Mouse (Mus musculus) right cerebral cortex, postnatal 25 days (tissue): Measurements from ENCODE around the gene Fgf12.
A peak's percentile ranks its signal among the peaks of the same experiment; 100 is the strongest.

Experiments used
- DNase-seq: peaks from one replicate; pipeline ENCODE4 v3.0.0; 2022

The Fgf12 gene

DNA sequence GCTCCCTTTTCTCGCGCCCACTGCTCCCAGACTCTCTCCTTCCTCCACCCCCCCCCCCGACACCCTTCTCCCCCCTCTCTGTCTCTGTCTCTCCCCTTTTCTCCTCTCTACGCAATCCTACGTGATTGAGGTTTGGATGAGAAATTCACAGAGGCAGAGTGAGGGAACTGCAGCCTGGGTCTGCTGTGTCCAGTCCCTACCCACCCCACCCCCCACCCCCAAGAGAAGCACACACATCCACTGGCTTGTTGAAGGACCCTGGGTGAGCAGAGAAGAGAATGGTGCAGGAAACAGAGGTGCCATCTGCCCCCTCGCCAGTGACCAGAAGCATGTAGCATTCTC, 305.8 kb downstream of the Fgf12 start:
- DNase-seq = no peak

DNA sequence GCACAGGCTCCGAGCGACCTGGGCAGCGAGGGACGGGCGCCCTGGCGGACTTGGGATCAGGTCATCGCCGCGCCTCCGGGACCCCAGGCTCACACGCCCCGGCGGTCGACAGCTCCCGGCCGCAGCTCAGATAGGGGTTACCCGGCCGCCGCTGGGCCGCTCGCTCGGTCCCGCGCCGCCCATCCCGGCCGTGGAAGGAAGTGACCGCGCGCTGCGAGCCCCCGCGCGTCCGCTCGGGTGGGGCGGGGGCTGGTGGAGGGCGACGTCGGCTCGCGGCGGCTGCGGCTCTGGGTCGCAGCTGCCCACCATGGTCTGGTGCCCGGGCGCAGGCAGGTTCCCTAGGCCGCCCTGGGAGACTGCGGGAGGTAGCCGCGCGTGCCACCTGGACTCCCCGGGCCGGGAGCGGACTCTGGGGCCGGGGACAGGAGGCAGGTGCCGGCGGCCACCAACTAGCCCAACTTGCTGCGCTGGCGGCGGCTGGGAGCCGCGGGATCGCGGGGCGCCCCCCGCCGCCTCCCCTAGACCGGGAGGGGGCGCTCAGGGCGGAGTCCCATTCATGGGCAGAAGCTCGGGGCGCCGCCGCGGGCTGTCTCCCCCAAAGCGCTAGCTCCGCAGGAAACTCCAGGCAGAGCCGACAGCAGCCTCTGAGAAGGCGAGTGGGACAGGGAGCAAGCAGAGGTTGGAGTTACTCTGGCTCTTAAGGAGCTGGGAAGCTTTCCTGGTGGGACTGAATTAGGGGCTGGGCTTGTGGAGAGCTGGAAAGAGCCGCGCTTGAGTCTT, 306.3 kb downstream of the Fgf12 start:
- DNase-seq = peak; percentile 76

DNA sequence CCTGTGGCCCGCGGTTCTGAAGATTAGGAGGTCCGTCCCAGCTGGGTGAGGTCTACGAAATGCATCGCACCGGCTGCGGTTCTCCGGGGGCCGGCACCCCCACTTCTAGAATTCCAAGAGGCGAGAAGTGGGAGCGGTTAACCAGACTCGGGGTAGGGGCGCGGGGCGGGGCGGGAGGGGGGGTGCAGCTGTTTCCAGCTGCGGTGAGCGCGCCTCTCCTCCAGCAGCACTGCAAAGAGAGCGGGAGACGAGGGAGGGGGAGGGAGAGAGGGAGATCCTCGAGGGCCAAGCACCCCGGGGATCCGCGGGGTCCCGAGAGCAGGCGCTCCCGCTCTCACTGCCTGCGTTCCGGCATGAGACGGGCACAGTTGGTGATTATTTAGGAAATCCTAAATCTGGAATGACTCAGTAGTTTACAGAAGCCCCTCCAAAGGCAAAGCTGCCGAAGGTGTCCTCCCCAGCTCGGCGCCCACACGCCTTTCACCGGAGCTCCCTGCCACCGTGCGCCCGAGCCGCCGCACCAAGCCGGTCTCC, 307.0 kb downstream of the Fgf12 start:
- DNase-seq = peak; percentile 62

DNA sequence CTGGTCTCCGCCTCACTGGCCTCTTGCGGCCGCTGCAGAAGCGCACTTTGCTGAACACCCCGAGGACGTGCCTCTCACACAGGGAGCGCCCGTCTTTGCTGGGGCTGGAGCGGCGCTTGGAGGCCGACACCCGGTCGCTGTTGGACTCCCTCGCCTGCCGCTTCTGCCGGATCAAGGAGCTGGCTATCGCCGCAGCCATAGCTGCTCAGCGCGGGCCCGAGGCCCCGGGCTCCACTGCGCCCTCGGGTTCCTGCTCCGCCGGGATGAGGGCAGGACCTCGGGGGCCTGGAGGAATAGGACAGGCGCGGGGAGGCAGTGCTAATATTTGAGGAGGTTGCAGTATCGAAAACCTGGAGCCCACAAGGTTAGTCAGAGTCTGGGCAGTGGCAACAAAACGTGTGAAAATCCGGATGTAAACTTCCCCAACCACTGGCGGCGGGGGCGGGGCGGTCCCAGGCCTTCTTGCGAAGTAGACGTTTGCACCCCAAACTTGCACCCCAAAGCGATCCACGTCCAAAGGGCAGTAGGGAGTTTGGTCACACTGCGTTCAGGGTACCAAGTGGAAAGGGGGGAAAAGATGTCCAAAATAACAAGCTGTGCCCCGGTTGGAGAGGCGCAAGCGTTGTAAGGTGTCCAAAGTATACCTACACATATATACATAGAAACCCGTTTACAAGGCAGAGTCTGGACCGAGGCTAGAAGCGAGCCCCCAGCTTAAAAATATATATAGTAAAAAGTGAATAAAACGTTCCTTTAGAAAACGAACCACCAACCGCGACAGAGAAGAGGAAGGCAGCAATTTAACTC, 307.7 kb downstream of the Fgf12 start:
- DNase-seq = peak; percentile 54

DNA sequence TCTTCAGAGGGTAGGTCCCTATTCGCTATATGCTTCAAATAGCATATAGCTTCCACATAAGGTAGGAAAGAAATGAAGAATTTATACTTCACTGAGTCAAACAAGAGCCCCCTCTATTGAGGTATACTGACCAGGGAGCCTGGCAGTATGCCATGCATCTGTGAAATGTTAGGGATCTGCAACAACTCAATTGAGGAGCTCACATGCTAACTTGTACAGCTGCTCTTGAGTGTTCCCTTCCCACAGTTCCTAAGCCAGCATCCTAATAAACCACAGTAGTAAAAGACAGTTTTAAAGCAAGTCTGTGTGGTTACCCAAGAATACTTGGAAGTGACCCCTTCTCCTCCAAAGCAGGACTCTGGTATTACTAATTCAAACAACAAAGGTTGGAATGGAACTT, 331.3 kb downstream of the Fgf12 start:
- DNase-seq = no peak

DNA sequence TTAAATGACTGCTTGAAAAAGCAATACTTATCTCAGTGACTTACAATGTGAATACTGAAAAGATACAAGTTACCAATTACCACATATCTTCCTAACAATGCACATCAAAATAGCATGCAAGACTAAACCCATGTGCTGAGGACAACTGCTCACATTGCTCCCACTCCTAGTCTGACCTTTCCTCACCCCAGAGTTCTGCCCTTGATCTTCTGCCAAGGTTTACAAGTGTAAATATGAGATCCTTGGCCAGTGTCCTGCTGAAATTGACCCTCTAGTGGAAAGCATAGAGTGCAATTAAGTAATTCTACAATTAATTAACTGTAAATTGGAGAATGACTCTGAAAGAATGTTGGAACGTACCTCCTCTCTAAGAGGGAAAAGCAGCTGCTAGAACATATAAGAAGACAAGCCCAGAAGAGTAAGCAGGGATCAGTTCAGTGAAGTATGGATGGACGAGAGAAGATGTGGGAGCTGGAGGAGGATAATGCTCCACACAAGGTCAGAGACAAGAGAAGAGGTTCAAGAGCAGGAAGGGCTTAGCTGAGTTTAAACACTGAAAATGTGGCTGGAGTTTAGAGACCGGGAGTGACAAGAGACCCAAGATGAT, 333.1 kb downstream of the Fgf12 start:
- no peak for DNase-seq

DNA sequence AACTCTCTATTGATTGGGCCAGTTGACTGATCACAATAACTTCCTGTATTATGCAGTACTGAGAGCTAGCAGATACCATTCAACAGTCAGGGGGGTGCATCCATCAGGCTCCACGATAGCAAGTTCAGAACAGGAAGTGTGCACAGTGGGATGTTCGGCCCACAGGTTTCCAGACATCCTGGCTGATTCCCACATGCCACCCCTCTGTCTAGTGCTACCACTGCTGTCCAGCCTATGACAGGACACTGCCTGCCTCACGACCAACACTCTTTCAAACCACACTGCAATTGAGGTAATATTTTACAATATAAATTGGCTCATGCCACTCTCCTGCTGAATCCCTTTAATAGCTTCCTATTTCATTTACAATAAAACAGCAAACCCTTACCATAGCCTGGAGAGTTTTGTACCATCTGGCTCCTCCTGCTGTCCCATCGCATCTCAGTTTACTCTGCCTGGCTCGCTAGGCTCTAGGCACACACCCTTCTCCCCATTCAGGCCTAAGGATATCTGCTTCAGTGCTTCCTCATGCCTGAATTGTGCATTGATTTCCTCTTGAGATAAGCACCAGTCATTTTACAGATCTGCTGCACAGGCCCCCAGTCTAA, 341.6 kb downstream of the Fgf12 start:
- no peak for DNase-seq

DNA sequence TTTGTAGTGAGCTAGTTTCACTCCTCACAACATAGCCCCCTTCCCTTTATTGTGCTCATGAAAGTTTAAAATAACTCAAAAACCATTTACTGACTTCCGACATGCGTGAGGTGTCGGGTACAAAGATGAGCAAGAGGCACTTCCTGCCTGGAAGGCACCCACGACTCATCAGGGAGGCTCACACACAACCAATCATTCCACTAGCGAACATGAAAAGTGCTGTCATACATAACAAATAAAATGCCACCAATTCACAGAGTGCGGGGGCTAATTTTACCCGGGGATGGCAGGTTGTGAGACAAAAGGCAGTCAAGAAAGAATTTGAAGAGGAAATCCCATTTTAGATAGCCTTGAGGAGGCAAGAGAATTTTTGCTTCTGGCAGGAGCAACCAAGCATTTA, 344.6 kb downstream of the Fgf12 start:
- DNase-seq = peak; percentile 11

DNA sequence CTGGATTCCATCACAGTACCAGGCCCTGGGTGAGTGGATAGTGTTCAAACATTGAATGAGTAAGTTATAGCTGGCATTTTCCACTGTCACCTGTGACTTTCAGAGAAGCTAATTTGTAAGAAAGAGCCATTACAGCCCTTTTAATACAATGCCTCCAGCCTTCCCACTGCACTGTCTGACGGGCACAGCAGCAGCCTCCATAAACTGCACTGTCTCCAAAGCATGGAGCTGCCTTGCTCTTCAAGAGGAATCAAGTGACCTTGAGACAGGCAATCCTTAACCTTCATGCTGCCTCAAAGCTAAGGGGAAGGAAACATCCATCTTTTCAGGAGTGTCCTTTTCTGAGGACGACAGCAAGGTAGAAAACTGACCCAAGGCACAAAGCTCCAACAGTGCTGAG, 345.0 kb downstream of the Fgf12 start:
- no peak for DNase-seq

DNA sequence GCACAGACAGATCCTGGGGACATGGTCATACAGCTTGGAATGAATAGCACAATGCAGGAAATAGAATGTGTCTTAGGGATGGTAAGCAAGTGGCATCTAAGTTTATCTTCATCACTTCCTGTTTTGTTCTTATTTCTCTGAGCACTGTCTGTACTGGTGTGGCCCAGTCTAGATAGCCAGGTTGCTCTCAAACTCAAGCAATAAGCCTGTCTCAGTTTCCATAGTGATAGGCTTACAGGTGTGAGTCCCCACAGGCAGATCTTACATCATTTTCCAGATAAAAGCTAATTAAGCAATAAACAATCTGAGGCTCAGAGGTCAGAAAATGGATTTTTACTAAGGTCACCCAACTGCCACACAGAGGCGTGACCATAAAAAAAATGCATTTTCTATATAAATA, 348.7 kb downstream of the Fgf12 start:
- no peak for DNase-seq

DNA sequence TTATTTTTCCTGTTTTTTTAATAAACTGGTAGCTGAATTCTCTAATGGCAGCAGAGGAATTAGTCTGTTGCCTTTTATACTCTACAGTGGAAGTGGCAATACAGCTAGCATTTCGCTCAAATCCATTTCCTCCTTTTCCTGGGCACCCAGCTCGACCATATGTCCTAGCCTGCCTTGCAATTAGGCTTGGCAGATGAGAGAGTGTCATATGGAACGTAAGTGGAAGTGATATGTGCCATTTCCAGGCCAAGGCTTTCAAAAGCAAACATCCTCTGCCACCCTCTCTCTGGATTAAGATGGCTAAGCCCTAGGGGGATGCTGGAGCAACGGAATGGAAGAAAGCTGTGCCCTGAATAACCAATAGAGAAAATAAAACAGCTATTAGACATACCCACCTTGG, 350.2 kb downstream of the Fgf12 start:
- DNase-seq = no peak

DNA sequence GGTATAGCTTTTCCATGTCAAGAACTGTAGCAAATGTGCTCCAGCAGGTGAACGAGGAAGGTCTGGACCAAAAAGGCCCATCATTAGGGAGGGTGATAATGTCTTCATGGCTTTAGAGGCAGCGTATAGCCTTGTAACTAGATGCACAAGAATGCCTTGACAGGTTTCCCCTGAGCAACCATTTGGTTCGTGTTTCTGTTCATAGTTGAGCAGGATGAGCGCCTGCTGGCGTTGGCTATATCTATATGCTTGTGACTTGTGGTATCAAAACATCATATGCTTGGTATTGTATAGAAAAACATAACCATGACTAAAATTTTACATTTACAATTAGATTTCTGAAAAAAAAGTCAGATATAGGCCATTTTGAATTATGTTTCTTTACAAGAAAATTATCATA, 361.6 kb downstream of the Fgf12 start:
- DNase-seq = no peak

DNA sequence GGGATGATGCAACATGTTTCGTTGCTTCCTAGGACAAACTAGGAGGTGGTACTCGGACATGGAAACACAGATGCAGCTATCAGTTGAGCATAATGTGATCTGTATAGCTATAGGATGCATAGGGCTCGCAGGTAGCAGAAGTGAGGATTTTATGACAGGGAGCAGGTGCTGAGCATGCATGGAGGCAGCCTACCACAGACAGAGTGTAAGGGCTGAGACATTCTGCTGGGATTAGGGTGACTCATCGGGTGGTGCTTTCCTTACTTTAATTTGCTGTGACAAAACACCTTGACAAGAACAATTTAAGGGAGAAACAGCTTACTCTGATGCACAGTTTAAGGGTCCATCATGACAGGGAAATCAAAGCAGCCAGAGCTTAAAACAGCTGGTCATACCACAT, 363.8 kb downstream of the Fgf12 start:
- DNase-seq = no peak

DNA sequence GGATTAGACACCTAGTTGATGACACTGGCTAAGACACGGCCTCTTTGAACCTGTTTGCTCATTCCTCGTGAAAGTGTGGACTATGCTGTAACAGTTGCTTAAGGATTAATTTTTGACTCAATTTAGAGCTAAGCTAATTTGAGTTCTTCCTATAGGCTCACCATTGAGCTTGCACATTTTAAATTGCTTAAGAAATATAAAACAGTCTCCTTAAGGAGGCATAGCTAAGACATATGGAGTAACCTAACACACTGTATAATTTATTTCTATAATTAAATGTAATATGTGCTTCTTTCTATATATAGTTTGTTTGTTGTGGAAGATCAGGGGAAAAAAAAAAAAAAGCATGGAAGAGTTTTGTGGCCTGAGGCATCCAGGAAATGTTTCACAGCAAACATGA, 378.1 kb downstream of the Fgf12 start:
- DNase-seq = no peak

DNA sequence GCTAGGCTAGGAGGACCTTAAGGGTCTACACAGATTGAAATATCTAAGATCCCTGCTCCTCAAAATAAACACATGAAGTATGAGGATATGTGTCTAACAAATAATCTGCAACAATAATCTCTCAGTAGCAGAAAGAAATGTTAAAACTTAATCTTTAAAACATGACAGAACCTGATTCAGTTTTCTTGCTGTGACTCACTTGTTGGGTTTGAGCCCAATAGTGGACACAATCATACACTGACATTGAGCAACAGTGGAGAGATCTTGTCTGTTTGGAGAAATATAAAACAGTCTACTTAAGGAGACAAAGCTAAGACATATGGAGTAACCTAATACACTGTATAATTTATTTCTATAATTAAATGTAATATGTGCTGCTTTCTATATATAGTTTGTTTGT, 379.6 kb downstream of the Fgf12 start:
- DNase-seq = no peak

DNA sequence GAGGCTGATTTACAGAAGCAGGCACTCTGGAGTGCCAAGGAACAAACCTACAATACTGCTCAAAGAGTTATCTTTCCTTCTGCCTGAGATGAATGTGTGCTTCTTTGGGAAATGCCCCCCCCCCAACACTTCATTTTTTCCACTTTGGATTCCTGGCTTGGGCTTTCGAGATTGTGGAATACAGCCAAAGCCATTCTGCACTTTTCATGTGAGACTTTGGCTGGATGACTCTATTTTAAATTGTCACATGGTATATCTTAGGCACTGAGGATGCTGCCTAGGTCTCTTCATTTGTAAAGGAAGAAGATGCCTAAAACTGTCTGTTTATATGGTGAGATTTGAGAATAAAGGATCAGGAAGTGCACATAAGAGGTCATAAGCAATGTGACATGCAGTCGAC, 402.2 kb downstream of the Fgf12 start:
- no peak for DNase-seq

DNA sequence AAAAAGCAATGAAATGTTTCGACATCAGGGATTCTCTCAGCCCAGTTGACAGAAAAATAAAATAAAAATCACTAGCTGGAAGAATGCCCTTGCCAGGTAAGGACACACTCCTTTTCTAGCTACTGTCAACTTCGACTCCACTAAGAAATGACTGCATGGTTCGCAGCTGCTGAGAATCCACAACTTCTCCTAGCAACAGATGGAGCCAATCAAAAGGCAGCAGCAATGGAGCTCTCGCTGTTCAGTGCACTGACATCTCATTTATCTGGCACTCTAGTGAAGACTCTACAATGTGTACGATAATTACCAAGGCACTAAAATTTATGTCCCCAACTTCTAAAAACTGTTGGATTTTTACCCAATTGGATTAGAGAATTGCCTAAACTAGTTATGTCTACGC, 407.5 kb downstream of the Fgf12 start:
- peak; percentile 34 for DNase-seq

DNA sequence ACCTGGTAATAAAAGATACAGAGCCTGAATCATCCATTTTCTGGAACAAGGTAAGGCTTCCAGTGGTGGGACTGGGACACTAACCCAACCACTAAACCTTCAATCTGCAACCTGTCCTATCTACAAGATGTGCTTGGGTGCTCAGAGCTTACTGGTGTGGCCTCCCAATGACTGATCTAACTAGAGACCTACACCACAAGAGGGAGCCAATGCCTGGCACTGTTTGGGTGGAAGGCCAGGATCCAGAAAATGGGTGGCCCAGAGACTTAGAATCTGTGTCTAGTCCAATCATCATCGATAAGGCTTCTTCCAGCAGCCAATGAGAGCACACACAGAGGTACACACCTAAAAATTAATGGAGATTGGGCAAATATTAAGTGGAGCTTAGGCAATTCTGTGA, 414.9 kb downstream of the Fgf12 start:
- DNase-seq = no peak

DNA sequence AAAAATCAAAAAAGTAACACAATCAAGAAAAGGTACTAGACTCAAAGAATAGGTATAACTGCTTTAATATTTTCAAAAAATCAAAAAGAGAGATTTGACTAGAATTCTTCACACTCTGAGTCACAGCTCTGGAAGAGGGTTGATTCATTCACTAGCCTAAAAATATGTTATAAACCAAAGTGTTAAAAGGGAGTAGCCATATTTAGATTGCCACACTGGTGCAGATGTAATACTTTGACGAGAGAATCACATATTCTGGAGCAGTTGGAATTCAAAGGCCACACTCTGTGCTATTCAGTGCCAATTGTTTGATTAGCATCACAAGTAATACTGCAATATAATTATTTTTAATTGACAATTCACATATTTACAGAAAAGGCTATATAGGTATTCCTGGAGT, 416.2 kb downstream of the Fgf12 start:
- DNase-seq = no peak

DNA sequence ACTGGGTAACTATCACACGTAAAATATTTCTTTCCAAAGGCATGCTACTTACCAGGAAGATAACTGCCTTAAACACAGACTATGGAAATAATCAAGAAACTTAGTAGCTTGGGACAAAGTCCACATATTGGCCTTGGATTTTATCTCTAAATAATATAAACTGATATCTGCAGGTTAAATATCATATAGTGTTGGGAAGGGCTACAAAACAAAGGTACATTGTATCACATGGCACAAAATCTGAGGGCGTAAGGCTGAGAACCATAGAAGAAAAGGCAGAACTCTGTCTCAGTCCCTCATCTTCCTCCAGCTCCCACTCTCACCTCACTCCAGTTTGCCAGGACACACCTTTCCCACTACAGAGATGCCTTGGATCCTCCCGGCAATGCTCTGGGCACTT, 417.8 kb downstream of the Fgf12 start:
- DNase-seq = no peak

DNA sequence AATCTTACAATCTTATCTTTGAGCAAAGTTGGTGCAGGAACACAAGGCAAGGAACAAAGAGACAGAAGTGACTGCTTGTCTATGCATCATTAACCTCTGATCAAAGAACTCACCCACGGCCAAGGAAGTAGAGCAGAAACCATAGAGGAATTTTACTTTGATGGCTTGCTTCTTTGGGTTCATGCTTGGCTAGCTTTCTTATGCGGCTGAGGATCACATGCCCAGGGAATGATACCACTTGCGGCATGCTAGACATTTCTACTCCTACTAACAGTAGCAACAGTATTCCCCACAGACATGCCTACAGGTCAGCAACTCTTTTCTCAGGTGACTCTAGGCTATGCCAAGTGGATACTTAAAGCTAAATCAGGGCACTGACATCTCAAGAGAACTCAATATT, 429.3 kb downstream of the Fgf12 start:
- DNase-seq = no peak

DNA sequence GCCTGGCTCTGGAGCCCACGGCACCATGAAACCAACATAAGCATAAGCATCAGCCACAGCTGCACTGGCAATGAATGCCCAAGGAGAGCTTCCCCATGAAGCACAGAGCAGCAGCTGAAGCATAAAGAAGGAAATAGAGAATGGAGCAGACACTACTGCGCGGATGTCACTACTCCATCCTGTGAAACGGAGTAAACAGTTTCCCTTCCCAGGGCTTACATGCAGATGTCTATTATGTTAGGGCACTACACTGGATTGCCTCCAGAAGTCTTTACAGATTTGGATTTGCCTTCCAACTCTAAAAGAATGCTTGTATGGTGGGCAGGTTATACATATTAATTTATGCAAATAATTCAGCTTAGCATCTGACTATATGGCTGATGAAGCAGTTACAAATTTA, 441.2 kb downstream of the Fgf12 start:
- no peak for DNase-seq

DNA sequence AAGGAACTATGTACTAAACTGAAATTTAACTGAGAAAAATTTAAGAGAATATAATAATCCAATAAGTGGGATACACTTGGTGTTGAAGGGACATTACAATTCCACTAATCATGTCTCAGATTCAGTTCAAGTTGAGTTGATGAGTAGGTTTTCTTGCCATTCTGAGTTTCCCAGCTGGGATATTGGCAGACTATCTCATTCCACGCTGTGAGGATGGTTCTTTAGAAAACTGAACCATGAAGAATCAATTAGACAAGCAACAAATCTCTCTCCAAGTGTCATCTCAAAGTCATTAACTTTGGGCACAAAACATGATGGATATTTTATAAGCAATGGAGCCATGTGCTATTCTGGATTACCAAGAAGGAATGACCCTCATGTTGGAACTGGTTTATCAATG, 449.0 kb downstream of the Fgf12 start:
- no peak for DNase-seq
